16 mouse cellular contexts compared by ENCODE assay signal in the genomic region with DNA sequence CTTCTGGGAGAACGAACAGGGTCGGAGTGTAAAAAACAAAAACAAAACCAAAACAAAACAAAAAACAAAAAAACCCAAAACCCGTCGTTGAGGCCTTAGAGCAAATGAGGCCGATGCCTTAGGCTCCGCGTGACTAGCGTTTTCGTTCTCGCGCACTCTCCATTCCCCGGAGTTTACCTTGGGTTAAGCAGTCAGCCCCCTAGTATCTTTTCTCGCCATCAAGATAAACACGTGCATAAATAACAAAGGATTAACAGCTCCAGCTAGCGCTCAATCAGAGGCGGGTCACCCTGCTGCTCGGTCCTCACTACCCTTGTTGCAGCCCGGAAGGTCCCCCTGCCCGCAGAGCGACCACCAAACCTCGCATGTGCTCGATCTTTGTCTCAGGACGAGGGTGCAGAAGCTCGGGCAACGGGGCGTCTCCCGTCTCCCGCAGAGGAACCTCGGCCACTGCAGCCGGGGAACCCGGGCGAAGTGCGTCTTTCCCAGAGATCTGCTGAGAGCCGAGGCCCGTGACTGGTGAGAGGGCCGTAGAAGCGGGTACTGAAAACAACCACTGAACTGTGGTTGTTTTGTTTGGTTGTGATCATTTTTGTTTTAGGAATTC. TPM values are rescaled to one million over a fixed set of nuclear protein-coding genes. Genes with fewer than 3 reads are reported as not detected.
DNase-seq lines count a peak whose midpoint lies in the region; ATAC-seq lines count a peak whose summit lies in the region.
"Had no signal": no experiment of that assay in that cellular context is flagged by ENCODE, and none has a peak within 500 bp of the region (broad histone marks: within the 10 kb centered on the region; RNA-seq: fewer than 3 reads in every experiment).

No protein-coding gene starts in this region.

- H3K27ac ChIP-seq in heart, embryonic 13.5 days (replicated peaks), result no peak overlapping the region
- no peak overlapping the region for H3K27ac ChIP-seq in midbrain, embryonic 10.5 days (replicated peaks)
- no peak overlapping the region for H3K27ac ChIP-seq in midbrain, embryonic 13.5 days
- no peak overlapping the region for H3K27ac ChIP-seq in neural tube, embryonic 11.5 days (ENCODE audit: low read depth, low read length)
- H3K27ac ChIP-seq: forebrain, embryonic 13.5 days had no signal

- intact Hi-C loops in left cerebral cortex, postnatal 36 days (cut with DNase I), result no loop called here

- no peak overlapping the region; the same call in 1 of the 2 replicates for H3K4me2 ChIP-seq in heart, embryonic 13.5 days
- no peak overlapping the region for H3K4me2 ChIP-seq in midbrain, embryonic 13.5 days (replicated peaks)
- H3K4me2 ChIP-seq in neural tube, embryonic 11.5 days (ENCODE audit: low read depth), result no peak overlapping the region
- H3K4me2 ChIP-seq: forebrain, embryonic 13.5 days had no signal

- H3K36me3 ChIP-seq in heart, embryonic 13.5 days, result no peaks in the 10 kb centered on the region
- no peaks in the 10 kb centered on the region for H3K36me3 ChIP-seq in midbrain, embryonic 10.5 days
- H3K36me3 ChIP-seq in midbrain, embryonic 13.5 days, result no peaks in the 10 kb centered on the region
- H3K36me3 ChIP-seq in neural tube, embryonic 11.5 days (ENCODE audit: control insufficient read depth, insufficient read depth, low read length), result no peaks in the 10 kb centered on the region

- ATAC-seq in heart, embryonic 13.5 days (ENCODE audit: extremely low read depth, insufficient number of reproducible peaks, low FRiP score, low TSS enrichment), result no peak
- ATAC-seq in midbrain, embryonic 13.5 days, result no peak
- ATAC-seq in neural tube, embryonic 11.5 days (ENCODE audit: insufficient read depth, low FRiP score, low TSS enrichment), result no peak
- ATAC-seq in megakaryocyte-erythroid progenitor cell, adult 5-6 weeks (replicated peaks; ENCODE audit: low FRiP score, low TSS enrichment, poor library complexity, severe bottlenecking), result no peak
- ATAC-seq: forebrain, embryonic 13.5 days had no signal

- H3K4me1 ChIP-seq in heart, embryonic 13.5 days, result peaks cover 7% of the 10 kb centered on the region; the same call in 1 of the 2 replicates
- H3K4me1 ChIP-seq in midbrain, embryonic 10.5 days, result peaks cover 5% of the 10 kb centered on the region; the same call in 1 of the 2 replicates
- H3K4me1 ChIP-seq in midbrain, embryonic 13.5 days (replicated peaks), result no peaks in the 10 kb centered on the region
- H3K4me1 ChIP-seq in neural tube, embryonic 11.5 days (ENCODE audit: control insufficient read depth, insufficient read depth, low read length), result peaks cover 3% of the 10 kb centered on the region; the same call in 1 of the 2 replicates
- H3K4me1 ChIP-seq: forebrain, embryonic 13.5 days had no signal

- WGBS in heart, embryonic 13.5 days, result 1% methylated on average over 37 of the region's 37 CpGs
- WGBS in midbrain, embryonic 10.5 days, result under 1% methylated on average over 37 of the region's 37 CpGs
- under 1% methylated on average over 37 of the region's 37 CpGs for WGBS in midbrain, embryonic 13.5 days
- under 1% methylated on average over 37 of the region's 37 CpGs for WGBS in neural tube, embryonic 11.5 days

- DNase-seq in heart, adult 11 months, result no peak
- DNase-seq in midbrain, embryonic 10.5 days (ENCODE audit: low spot score), result peak; percentile 51
- peak; percentile 80 for DNase-seq in ZHBTc4 (ENCODE audit: low read depth, low spot score)
- DNase-seq in neural tube, embryonic 11.5 days (ENCODE audit: low spot score), result peak; percentile 55
- no peak for DNase-seq in left cerebral cortex, postnatal 36 days (ENCODE audit: low spot score in 2 of 2)
- DNase-seq: cerebellum, postnatal 36 days; kidney, postnatal 14 days; lung, postnatal 14 days; spleen, adult 18-20 months; thymus, postnatal 25 days had no signal

- H3K4me3 ChIP-seq in heart, embryonic 13.5 days, result peak overlapping the region; percentile 8; the same call in 1 of the 2 replicates
- no peak overlapping the region for H3K4me3 ChIP-seq in midbrain, embryonic 10.5 days
- no peak overlapping the region for H3K4me3 ChIP-seq in midbrain, embryonic 13.5 days (replicated peaks)
- H3K4me3 ChIP-seq in neural tube, embryonic 11.5 days (ENCODE audit: low read depth, low read length), result no peak overlapping the region; the same call in 1 of the 2 replicates
- H3K4me3 ChIP-seq: forebrain, embryonic 13.5 days had no signal

- no peaks in the 10 kb centered on the region for H3K9me3 ChIP-seq in heart, embryonic 13.5 days
- H3K9me3 ChIP-seq in midbrain, embryonic 10.5 days (replicated peaks), result no peaks in the 10 kb centered on the region
- H3K9me3 ChIP-seq in midbrain, embryonic 13.5 days, result no peaks in the 10 kb centered on the region
- H3K9me3 ChIP-seq in neural tube, embryonic 11.5 days (ENCODE audit: control insufficient read depth, low read length), result no peaks in the 10 kb centered on the region
- H3K9me3 ChIP-seq: forebrain, embryonic 13.5 days had no signal

- no peak overlapping the region for H3K9ac ChIP-seq in heart, embryonic 13.5 days
- no peak overlapping the region for H3K9ac ChIP-seq in midbrain, embryonic 13.5 days (replicated peaks)
- H3K9ac ChIP-seq in neural tube, embryonic 11.5 days (ENCODE audit: low read length), result no peak overlapping the region
- H3K9ac ChIP-seq: forebrain, embryonic 13.5 days had no signal

- peaks cover 99% of the 10 kb centered on the region for H3K27me3 ChIP-seq in heart, embryonic 13.5 days (replicated peaks)
- peaks cover 100% of the 10 kb centered on the region for H3K27me3 ChIP-seq in midbrain, embryonic 10.5 days (ENCODE audit: low read depth, poor library complexity, severe bottlenecking)
- peaks cover 100% of the 10 kb centered on the region for H3K27me3 ChIP-seq in midbrain, embryonic 13.5 days
- H3K27me3 ChIP-seq in neural tube, embryonic 11.5 days (ENCODE audit: control insufficient read depth, insufficient read depth, low read length), result peaks cover 90% of the 10 kb centered on the region

RNA-seq across cellular contexts. Expression of a gene that starts 9.2 kb away (rescaled TPM):
- not detected in 2 replicates for polyA plus RNA-seq in heart, embryonic 13.5 days (2015; fragmentation: Nextera tagmentation; extraction: Ambion mirVana)
- not detected in 2 replicates for polyA plus RNA-seq in midbrain, embryonic 10.5 days (2016; fragmentation: Nextera tagmentation; extraction: Ambion mirVana)
- polyA plus RNA-seq in midbrain, embryonic 13.5 days (2015; fragmentation: Nextera tagmentation; extraction: Ambion mirVana), result not detected in 2 replicates
- polyA plus RNA-seq in neural tube, embryonic 11.5 days (2014; fragmentation: Nextera tagmentation; extraction: Ambion mirVana), result 0.33 and 0.35 TPM in 2 replicates
- not detected for total RNA-seq in left cerebral cortex, postnatal 36 days (2021)
- not detected in 2 replicates for total RNA-seq in megakaryocyte-erythroid progenitor cell, adult 5-6 weeks (2014; fragmentation: Nextera tagmentation)
- not detected in 2 replicates for total RNA-seq in megakaryocyte-erythroid progenitor cell, adult 5-6 weeks (2017)
- total RNA-seq: heart, adult 8-10 months; left cerebral cortex, postnatal 10 days had no signal
- polyA plus RNA-seq: forebrain, embryonic 13.5 days had no signal

Comparison
In these comparisons a context has a peak if more than half of its experiments do, and no peak if none do; other contexts are left out.
1. DNase-seq: peak in midbrain, embryonic 10.5 days (single experiment), ZHBTc4 (single experiment) and neural tube, embryonic 11.5 days (single experiment); none in heart, adult 11 months (single experiment) and left cerebral cortex, postnatal 36 days (0 of 2).